Mouse (Mus musculus): ENCODE measurements at regions not wholly inside any gene's neighbourhood (a gene's known extent, or its start where the extent isn't known, plus 50 kb on each side); places are given as distances from the start of the nearest gene placed in this dataset.

DNA sequence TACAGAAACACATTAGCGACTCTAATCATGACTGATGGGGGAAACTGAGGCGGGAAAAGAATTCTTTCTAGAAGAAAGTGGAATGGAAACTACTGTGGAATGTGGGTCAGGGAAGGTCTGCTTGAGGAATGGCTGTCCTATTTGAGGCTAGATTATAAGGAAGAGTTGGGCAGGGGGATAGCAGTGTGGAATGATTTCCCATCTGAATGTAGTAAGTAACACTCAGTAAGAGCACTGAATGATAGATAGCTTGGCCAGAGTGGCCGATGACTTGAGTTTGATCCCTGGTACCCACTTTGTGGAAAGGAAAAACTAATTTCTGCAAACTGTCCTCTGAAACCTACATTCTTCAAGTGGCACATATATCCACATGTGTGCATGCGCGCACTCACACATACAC, 120.5 kb upstream of the Mmadhc start:
- TF ChIP-seq CTCF (IDR thresholded peaks at IDR 0.05; ENCODE audit: low read depth), result no peak
- no peak for TF ChIP-seq EP300 (IDR thresholded peaks at IDR 0.05; ENCODE audit: low read depth)

All from liver, postnatal 0 days (tissue).